Mouse (Mus musculus): ENCODE results near the gene Rgs10. TPM values are rescaled to one million over a fixed set of nuclear protein-coding genes. Genes with fewer than 3 reads are reported as not detected.

Gene Rgs10
- polyA plus RNA-seq, 1 experiment from 2014 or later = 20.3 TPM

GRCm38 (mm10) chr7:128383726-128384463, 34.7 kb downstream of the Rgs10 start:
- Histone ChIP-seq H3K9me3 (replicated peaks; ENCODE audit: control insufficient read depth, low read length) (no peaks in the 10 kb centered on the region), H3K4me3 (ENCODE audit: low read depth, low read length) (no peak overlapping the region), H3K27ac (ENCODE audit: low read depth, low read length) (no peak overlapping the region), H3K4me1 (ENCODE audit: control insufficient read depth, insufficient read depth, low read length) (peaks cover 7% of the 10 kb centered on the region), H3K36me3 (ENCODE audit: control insufficient read depth, insufficient read depth, low read length) (no peaks in the 10 kb centered on the region), H3K27me3 (ENCODE audit: control insufficient read depth, insufficient read depth, low read length) (no peaks in the 10 kb centered on the region), H3K4me2 (no peak overlapping the region), H3K9ac (ENCODE audit: low read depth, low read length) (no peak overlapping the region)
- no peak for ATAC-seq (replicated peaks; ENCODE audit: insufficient number of reproducible peaks, low FRiP score, low TSS enrichment)
- 63% methylated on average over 10 of the region's 10 CpGs for WGBS (ENCODE audit: insufficient replicate concordance)

GRCm38 (mm10) chr7:128383189-128383725, 35.3 kb downstream of the Rgs10 start:
- Histone ChIP-seq H3K27me3 (ENCODE audit: control insufficient read depth, insufficient read depth, low read length) (no peaks in the 10 kb centered on the region), H3K4me1 (ENCODE audit: control insufficient read depth, insufficient read depth, low read length) (peaks cover 2% of the 10 kb centered on the region; the same call in 1 of the 2 replicates), H3K27ac (ENCODE audit: low read depth, low read length) (no peak overlapping the region), H3K9me3 (replicated peaks; ENCODE audit: control insufficient read depth, low read length) (no peaks in the 10 kb centered on the region), H3K9ac (ENCODE audit: low read depth, low read length) (no peak overlapping the region), H3K36me3 (ENCODE audit: control insufficient read depth, insufficient read depth, low read length) (no peaks in the 10 kb centered on the region), H3K4me3 (ENCODE audit: low read depth, low read length) (no peak overlapping the region), H3K4me2 (no peak overlapping the region)
- ATAC-seq (replicated peaks; ENCODE audit: insufficient number of reproducible peaks, low FRiP score, low TSS enrichment) = no peak
- 77% methylated on average over 7 of the region's 7 CpGs for WGBS (ENCODE audit: insufficient replicate concordance)

GRCm38 (mm10) chr7:128382527-128382860, 36.1 kb downstream of the Rgs10 start:
- WGBS (ENCODE audit: insufficient replicate concordance) = 91% methylated on average over 6 of the region's 6 CpGs
- ATAC-seq (replicated peaks; ENCODE audit: insufficient number of reproducible peaks, low FRiP score, low TSS enrichment) = no peak
- no peak overlapping the region for H3K4me3 ChIP-seq (ENCODE audit: low read depth, low read length)

GRCm38 (mm10) chr7:128381811-128382526, 36.6 kb downstream of the Rgs10 start:
- Histone ChIP-seq H3K9me3 (replicated peaks; ENCODE audit: control insufficient read depth, low read length) (no peaks in the 10 kb centered on the region), H3K27ac (ENCODE audit: low read depth, low read length) (no peak overlapping the region), H3K4me1 (ENCODE audit: control insufficient read depth, insufficient read depth, low read length) (peaks cover 2% of the 10 kb centered on the region; the same call in 1 of the 2 replicates), H3K4me2 (no peak overlapping the region), H3K9ac (ENCODE audit: low read depth, low read length) (no peak overlapping the region), H3K27me3 (ENCODE audit: control insufficient read depth, insufficient read depth, low read length) (no peaks in the 10 kb centered on the region), H3K36me3 (ENCODE audit: control insufficient read depth, insufficient read depth, low read length) (no peaks in the 10 kb centered on the region), H3K4me3 (ENCODE audit: low read depth, low read length) (no peak overlapping the region)
- ATAC-seq (replicated peaks; ENCODE audit: insufficient number of reproducible peaks, low FRiP score, low TSS enrichment) = no peak
- 64% methylated on average over 14 of the region's 14 CpGs for WGBS (ENCODE audit: insufficient replicate concordance)

More at GRCm38 (mm10) chr7:128382527-128382860, 36.1 kb downstream of the Rgs10 start:
- peaks cover 2% of the 10 kb centered on the region; the same call in 1 of the 2 replicates for H3K4me1 ChIP-seq (ENCODE audit: control insufficient read depth, insufficient read depth, low read length)
- no peak overlapping the region for H3K4me2 ChIP-seq
- no peak overlapping the region for H3K9ac ChIP-seq (ENCODE audit: low read depth, low read length)
- no peak overlapping the region for H3K27ac ChIP-seq (ENCODE audit: low read depth, low read length)
- H3K36me3 ChIP-seq (ENCODE audit: control insufficient read depth, insufficient read depth, low read length) = no peaks in the 10 kb centered on the region
- H3K9me3 ChIP-seq (replicated peaks; ENCODE audit: control insufficient read depth, low read length) = no peaks in the 10 kb centered on the region
- H3K27me3 ChIP-seq (ENCODE audit: control insufficient read depth, insufficient read depth, low read length) = no peaks in the 10 kb centered on the region

GRCm38 (mm10) chr7:128381001-128381400, 37.6 kb downstream of the Rgs10 start:
- H3K9ac ChIP-seq (ENCODE audit: low read depth, low read length) = no peak overlapping the region
- no peak for ATAC-seq (replicated peaks; ENCODE audit: insufficient number of reproducible peaks, low FRiP score, low TSS enrichment)
- peaks cover 2% of the 10 kb centered on the region; the same call in 1 of the 2 replicates for H3K4me1 ChIP-seq (ENCODE audit: control insufficient read depth, insufficient read depth, low read length)
- H3K4me2 ChIP-seq = no peak overlapping the region
- no peak overlapping the region for H3K4me3 ChIP-seq (ENCODE audit: low read depth, low read length)
- H3K36me3 ChIP-seq (ENCODE audit: control insufficient read depth, insufficient read depth, low read length) = no peaks in the 10 kb centered on the region
- no peaks in the 10 kb centered on the region for H3K27me3 ChIP-seq (ENCODE audit: control insufficient read depth, insufficient read depth, low read length)
- 82% methylated on average over 2 of the region's 2 CpGs for WGBS (ENCODE audit: insufficient replicate concordance)
- H3K27ac ChIP-seq (ENCODE audit: low read depth, low read length) = no peak overlapping the region
- no peaks in the 10 kb centered on the region for H3K9me3 ChIP-seq (replicated peaks; ENCODE audit: control insufficient read depth, low read length)

GRCm38 (mm10) chr7:128379162-128379805, 39.3 kb downstream of the Rgs10 start:
- Histone ChIP-seq H3K36me3 (ENCODE audit: control insufficient read depth, insufficient read depth, low read length) (no peaks in the 10 kb centered on the region), H3K9ac (ENCODE audit: low read depth, low read length) (no peak overlapping the region), H3K4me1 (ENCODE audit: control insufficient read depth, insufficient read depth, low read length) (peaks cover 2% of the 10 kb centered on the region; the same call in 1 of the 2 replicates), H3K4me2 (no peak overlapping the region), H3K27ac (ENCODE audit: low read depth, low read length) (no peak overlapping the region), H3K9me3 (replicated peaks; ENCODE audit: control insufficient read depth, low read length) (no peaks in the 10 kb centered on the region), H3K27me3 (ENCODE audit: control insufficient read depth, insufficient read depth, low read length) (no peaks in the 10 kb centered on the region), H3K4me3 (ENCODE audit: low read depth, low read length) (no peak overlapping the region)
- ATAC-seq (replicated peaks; ENCODE audit: insufficient number of reproducible peaks, low FRiP score, low TSS enrichment) = no peak
- 66% methylated on average over 16 of the region's 16 CpGs for WGBS (ENCODE audit: insufficient replicate concordance)

- Histone ChIP-seq H3K9me3 (replicated peaks; ENCODE audit: control insufficient read depth, low read length) (no peaks in the 10 kb centered on the region), H3K27me3 (ENCODE audit: control insufficient read depth, insufficient read depth, low read length) (no peaks in the 10 kb centered on the region), H3K4me1 (ENCODE audit: control insufficient read depth, insufficient read depth, low read length) (no peaks in the 10 kb centered on the region; the same call in 1 of the 2 replicates), H3K9ac (ENCODE audit: low read depth, low read length) (no peak overlapping the region), H3K36me3 (ENCODE audit: control insufficient read depth, insufficient read depth, low read length) (no peaks in the 10 kb centered on the region; the same call in 1 of the 2 replicates), H3K4me3 (ENCODE audit: low read depth, low read length) (no peak overlapping the region), H3K27ac (ENCODE audit: low read depth, low read length) (no peak overlapping the region), H3K4me2 (no peak overlapping the region)
- WGBS (ENCODE audit: insufficient replicate concordance) = 79% methylated on average over 11 of the region's 11 CpGs
- no peak for ATAC-seq (replicated peaks; ENCODE audit: insufficient number of reproducible peaks, low FRiP score, low TSS enrichment)
Observed at GRCm38 (mm10) chr7:128376206-128376701, 42.3 kb downstream of the Rgs10 start.

- Histone ChIP-seq H3K4me1 (ENCODE audit: control insufficient read depth, insufficient read depth, low read length) (no peaks in the 10 kb centered on the region), H3K4me3 (ENCODE audit: low read depth, low read length) (no peak overlapping the region), H3K9me3 (replicated peaks; ENCODE audit: control insufficient read depth, low read length) (no peaks in the 10 kb centered on the region), H3K27ac (ENCODE audit: low read depth, low read length) (no peak overlapping the region), H3K9ac (ENCODE audit: low read depth, low read length) (no peak overlapping the region), H3K4me2 (no peak overlapping the region), H3K36me3 (ENCODE audit: control insufficient read depth, insufficient read depth, low read length) (no peaks in the 10 kb centered on the region; the same call in 1 of the 2 replicates), H3K27me3 (ENCODE audit: control insufficient read depth, insufficient read depth, low read length) (no peaks in the 10 kb centered on the region)
- no peak for ATAC-seq (replicated peaks; ENCODE audit: insufficient number of reproducible peaks, low FRiP score, low TSS enrichment)
- 90% methylated on average over 11 of the region's 11 CpGs for WGBS (ENCODE audit: insufficient replicate concordance)
Observed at GRCm38 (mm10) chr7:128374156-128374555, 44.4 kb downstream of the Rgs10 start.

All from heart, embryonic 11.5 days (tissue).